13 mouse cellular contexts compared by ENCODE assay signal in the genomic region with DNA sequence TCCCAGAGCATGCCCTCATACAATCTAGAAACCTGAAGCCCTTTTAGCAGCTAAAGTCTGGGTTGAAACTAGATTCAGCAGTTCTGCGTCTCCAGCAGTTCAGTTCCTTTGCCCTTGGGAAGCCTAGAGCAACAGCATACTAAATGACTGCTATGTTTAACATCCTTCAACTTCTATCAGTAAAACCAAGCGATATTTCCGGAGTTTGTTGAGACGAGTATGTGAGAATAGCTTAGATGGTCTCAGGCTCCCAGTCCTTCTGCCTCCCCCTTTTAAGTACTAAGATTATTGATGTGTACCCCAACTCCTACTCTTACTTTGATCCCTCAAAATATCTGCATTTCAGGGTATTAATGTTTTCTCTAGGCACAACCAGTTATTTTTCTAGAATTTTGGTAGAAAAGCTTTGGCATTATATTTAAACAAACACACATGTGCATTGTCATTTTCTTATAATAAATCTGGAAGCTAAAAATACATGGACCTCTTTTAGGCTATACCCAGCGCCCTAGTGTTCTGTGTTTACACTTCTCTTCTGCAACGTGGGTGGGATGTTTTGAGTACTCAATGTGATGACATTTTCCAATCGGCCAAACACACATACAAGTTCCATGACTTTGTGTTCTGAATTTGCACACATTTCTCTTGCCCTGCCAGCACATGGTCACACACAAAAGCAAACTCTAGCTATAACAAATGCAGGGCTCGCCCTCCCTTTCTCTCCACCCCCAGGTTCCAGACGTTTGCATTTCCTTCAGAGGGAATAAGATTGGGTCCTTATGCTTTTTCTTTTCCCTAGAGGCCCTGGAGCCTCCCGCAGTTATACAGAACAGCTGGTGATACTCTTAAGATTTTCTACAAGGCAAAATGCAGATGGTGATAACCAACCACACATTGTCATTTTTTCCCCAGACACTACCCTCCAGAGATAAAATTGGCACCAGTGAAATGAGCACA.
DNase-seq lines count a peak whose midpoint lies in the region; ATAC-seq and TF ChIP-seq lines count a peak whose summit lies in the region.
"Had no signal": no experiment of that assay in that cellular context is flagged by ENCODE, and none has a peak within 500 bp of the region (broad histone marks: within the 10 kb centered on the region; RNA-seq: fewer than 3 reads in every experiment).

No protein-coding gene starts in this region.

- H3K9ac ChIP-seq in forebrain, embryonic 16.5 days (replicated peaks; ENCODE audit: low read depth, low read length): no peak overlapping the region
- H3K9ac ChIP-seq in forebrain, embryonic 13.5 days: no peak overlapping the region
- H3K9ac ChIP-seq in hindbrain, embryonic 13.5 days: no peak overlapping the region
- H3K9ac ChIP-seq: heart, embryonic 12.5 days; limb, embryonic 13.5 days; midbrain, embryonic 13.5 days had no signal

- WGBS in forebrain, embryonic 16.5 days: 72% methylated on average over 10 of the region's 10 CpGs
- WGBS in forebrain, embryonic 13.5 days: 74% methylated on average over 10 of the region's 10 CpGs
- 72% methylated on average over 10 of the region's 10 CpGs for WGBS in hindbrain, embryonic 13.5 days

- no peak overlapping the region for H3K4me3 ChIP-seq in forebrain, embryonic 16.5 days (replicated peaks; ENCODE audit: low read length)
- no peak overlapping the region for H3K4me3 ChIP-seq in forebrain, embryonic 13.5 days
- H3K4me3 ChIP-seq in layer of hippocampus, adult 2 months: no peak overlapping the region
- no peak overlapping the region for H3K4me3 ChIP-seq in hindbrain, embryonic 13.5 days
- H3K4me3 ChIP-seq: heart, embryonic 12.5 days; limb, embryonic 13.5 days; midbrain, embryonic 13.5 days had no signal

- peaks cover 4% of the 10 kb centered on the region for H3K4me1 ChIP-seq in forebrain, embryonic 16.5 days (replicated peaks; ENCODE audit: control insufficient read depth, insufficient read depth, low read length)
- H3K4me1 ChIP-seq in forebrain, embryonic 13.5 days: no peaks in the 10 kb centered on the region
- no peaks in the 10 kb centered on the region for H3K4me1 ChIP-seq in hindbrain, embryonic 13.5 days (replicated peaks)
- H3K4me1 ChIP-seq: heart, embryonic 12.5 days; limb, embryonic 13.5 days; midbrain, embryonic 13.5 days had no signal

- H3K36me3 ChIP-seq in forebrain, embryonic 16.5 days (ENCODE audit: control insufficient read depth, insufficient read depth): no peaks in the 10 kb centered on the region
- no peaks in the 10 kb centered on the region for H3K36me3 ChIP-seq in forebrain, embryonic 13.5 days (ENCODE audit: poor library complexity, severe bottlenecking)
- no peaks in the 10 kb centered on the region for H3K36me3 ChIP-seq in hindbrain, embryonic 13.5 days
- H3K36me3 ChIP-seq: heart, embryonic 12.5 days; limb, embryonic 13.5 days; midbrain, embryonic 13.5 days had no signal

- H3K4me2 ChIP-seq in forebrain, embryonic 16.5 days (ENCODE audit: low read length): no peak overlapping the region
- no peak overlapping the region for H3K4me2 ChIP-seq in forebrain, embryonic 13.5 days
- H3K4me2 ChIP-seq in hindbrain, embryonic 13.5 days: no peak overlapping the region
- H3K4me2 ChIP-seq: heart, embryonic 12.5 days; limb, embryonic 13.5 days; midbrain, embryonic 13.5 days had no signal

- no peak for TF ChIP-seq POLR2A in brain, embryonic 14.5 days (IDR thresholded peaks at IDR 0.05; ENCODE audit: borderline replicate concordance, extremely low read depth, insufficient read depth, insufficient read length, poor library complexity, severe bottlenecking)

- H3K27me3 ChIP-seq in forebrain, embryonic 16.5 days (replicated peaks; ENCODE audit: control insufficient read depth, insufficient read depth, low read length): no peaks in the 10 kb centered on the region
- no peaks in the 10 kb centered on the region for H3K27me3 ChIP-seq in forebrain, embryonic 13.5 days
- no peaks in the 10 kb centered on the region for H3K27me3 ChIP-seq in hindbrain, embryonic 13.5 days
- H3K27me3 ChIP-seq: heart, embryonic 12.5 days; limb, embryonic 13.5 days; midbrain, embryonic 13.5 days had no signal

- peak; percentile 39 for DNase-seq in brain, embryonic 14.5 days (ENCODE audit: low read depth)
- DNase-seq in layer of hippocampus, adult 2 months (ENCODE audit: low spot score in 2 of 2): peak; percentile 19 to 55
- DNase-seq in lung, postnatal 4 days: peak; percentile 5 to 21
- DNase-seq in cerebellum, adult 9-10 months: no peak
- DNase-seq in cerebellum, postnatal 36 days: no peak
- DNase-seq: adrenal gland, postnatal 36 days; spleen, adult 18-20 months had no signal

- ATAC-seq in forebrain, embryonic 16.5 days: 0 out of 2 replicates have a peak, but pooled peaks have one; percentile 18
- no peak; the same call in 1 of the 2 replicates for ATAC-seq in forebrain, embryonic 13.5 days
- ATAC-seq in hindbrain, embryonic 13.5 days (ENCODE audit: low FRiP score): no peak
- ATAC-seq: midbrain, embryonic 13.5 days had no signal

- no peak overlapping the region for H3K27ac ChIP-seq in forebrain, embryonic 16.5 days (ENCODE audit: low read length)
- no peak overlapping the region for H3K27ac ChIP-seq in forebrain, embryonic 13.5 days
- H3K27ac ChIP-seq in layer of hippocampus, adult 2 months: no peak overlapping the region
- no peak overlapping the region for H3K27ac ChIP-seq in hindbrain, embryonic 13.5 days
- H3K27ac ChIP-seq: limb, embryonic 13.5 days; midbrain, embryonic 13.5 days had no signal

- H3K9me3 ChIP-seq in forebrain, embryonic 16.5 days (ENCODE audit: control insufficient read depth, low read length): no peaks in the 10 kb centered on the region
- H3K9me3 ChIP-seq in forebrain, embryonic 13.5 days (replicated peaks): no peaks in the 10 kb centered on the region
- no peaks in the 10 kb centered on the region for H3K9me3 ChIP-seq in hindbrain, embryonic 13.5 days
- H3K9me3 ChIP-seq: heart, embryonic 12.5 days; limb, embryonic 13.5 days; midbrain, embryonic 13.5 days had no signal

- no peak for TF ChIP-seq CTCF in brain, embryonic 14.5 days (IDR thresholded peaks at IDR 0.05; ENCODE audit: borderline replicate concordance, extremely low read depth, insufficient read depth, insufficient read length)
- TF ChIP-seq CTCF in layer of hippocampus, adult 2 months (conservative IDR thresholded peaks at IDR 0.05): no peak

Comparison
In these comparisons a context has a peak if more than half of its experiments do, and no peak if none do; other contexts are left out.
1. DNase-seq: peak in brain, embryonic 14.5 days (single experiment), layer of hippocampus, adult 2 months (2 of 2) and lung, postnatal 4 days (2 of 2); none in cerebellum, adult 9-10 months (single experiment) and cerebellum, postnatal 36 days (0 of 2).